Mouse (Mus musculus) forebrain, embryonic 12.5 days (tissue): Measurements from ENCODE around the gene Paip2b. TPM values are rescaled to one million over a fixed set of nuclear protein-coding genes. Genes with fewer than 3 reads are reported as not detected.
"Not testable (repeated sequence)": the region's sequence is repeated elsewhere in the genome, so short reads cannot be mapped to it uniquely, and the experiment has no call there.

ENCODE experiments used
- ATAC-seq: fragments of 200-750 bp; cut with Nextera tagmentation; 2 replicates; pipeline ENCODE4 v1.8.0; 2017; ENCODE audit warnings: moderate TSS enrichment; ENCODE audit not compliant: low FRiP score
- H3K27ac ChIP-seq: fragments of 300-500 bp; sonication (generic); 2 replicates; pipeline ENCODE4 v1.5.1; 2016; ENCODE audit warnings: mild to moderate bottlenecking
- H3K27me3 ChIP-seq: fragments of 300-500 bp; sonication (generic); 2 replicates; pipeline ENCODE4 v1.6.1; 2016; ENCODE audit warnings: mild to moderate bottlenecking
- H3K36me3 ChIP-seq: fragments of 300-500 bp; sonication (generic); replicated peaks from 2 replicates; pipeline ENCODE4 v1.6.1; 2016; ENCODE audit warnings: mild to moderate bottlenecking
- H3K4me1 ChIP-seq: fragments of 300-500 bp; sonication (generic); 2 replicates; pipeline ENCODE4 v1.6.1; 2016
- H3K4me2 ChIP-seq: fragments of 300-500 bp; sonication (generic); 2 replicates; pipeline ENCODE4 v1.6.1; 2016; ENCODE audit warnings: mild to moderate bottlenecking, moderate library complexity
- H3K4me3 ChIP-seq: fragments of 300-500 bp; sonication (generic); replicated peaks from 2 replicates; pipeline ENCODE4 v1.5.1; 2016; ENCODE audit warnings: mild to moderate bottlenecking
- H3K9ac ChIP-seq: fragments of 300-500 bp; sonication (generic); 2 replicates; pipeline ENCODE4 v1.6.1; 2016; ENCODE audit warnings: mild to moderate bottlenecking
- H3K9me3 ChIP-seq: fragments of 300-500 bp; sonication (generic); 2 replicates; pipeline ENCODE4 v1.6.1; 2016
- WGBS: fragments of 180-500 bp; shearing (Covaris S2); methylation state at CpG from one replicate; pipeline ENCODE4 v1.1.7; 2016; 5-methylcytosine and 5-hydroxymethylcytosine counted together
- polyA plus RNA-seq: library from polyadenylated mRNA; unstranded; fragments of >200 nt; fragmentation: Nextera tagmentation; extraction: Ambion mirVana; gene quantifications from 2 replicates; pipeline ENCODE4 v1.2.1, GENCODE M21; 2016

Paip2b gene
- polyA plus RNA-seq, 1 experiment from 2014 or later, result 25.0 TPM

GRCm38 (mm10) chr6:83838046-83838445, 6.5 kb upstream of the Paip2b start:
- WGBS, result 87% methylated on average over 2 of the region's 2 CpGs
- no peak overlapping the region for H3K4me2 ChIP-seq
- H3K27ac ChIP-seq, result no peak overlapping the region
- H3K4me3 ChIP-seq, result no peak overlapping the region
- no peaks in the 10 kb centered on the region for H3K9me3 ChIP-seq
- H3K27me3 ChIP-seq, result no peaks in the 10 kb centered on the region
- no peak overlapping the region for H3K9ac ChIP-seq
- H3K36me3 ChIP-seq, result no peaks in the 10 kb centered on the region
- H3K4me1 ChIP-seq, result no peaks in the 10 kb centered on the region
- ATAC-seq, result no peak

DNA sequence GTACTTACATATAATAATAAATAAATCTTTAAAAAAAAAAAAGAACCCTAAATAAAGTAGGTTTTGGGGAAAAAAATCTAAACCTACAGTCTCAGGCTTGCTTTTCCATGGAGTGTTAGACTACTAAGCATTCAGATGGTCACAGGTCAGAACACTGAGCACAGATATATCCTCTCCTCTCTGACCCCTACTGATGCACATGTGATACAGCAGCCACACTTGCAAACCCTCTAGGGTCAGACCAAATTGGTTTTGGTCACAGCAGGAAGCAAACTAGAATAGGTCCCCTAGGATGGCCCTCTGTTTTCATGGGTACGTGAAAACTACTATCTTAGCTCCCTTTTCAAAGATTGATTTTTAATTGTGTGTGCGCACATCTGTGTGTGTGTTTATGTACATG, 5.3 kb upstream of the Paip2b start:
- Histone ChIP-seq H3K4me2 (no peak overlapping the region), H3K4me3 (no peak overlapping the region), H3K9ac (no peak overlapping the region), H3K27me3 (no peaks in the 10 kb centered on the region), H3K4me1 (peaks cover 5% of the 10 kb centered on the region; the same call in 1 of the 2 replicates), H3K27ac (no peak overlapping the region), H3K9me3 (no peaks in the 10 kb centered on the region), H3K36me3 (no peaks in the 10 kb centered on the region)
- no peak for ATAC-seq
- WGBS, result 91% methylated on average over 2 of the region's 2 CpGs

DNA sequence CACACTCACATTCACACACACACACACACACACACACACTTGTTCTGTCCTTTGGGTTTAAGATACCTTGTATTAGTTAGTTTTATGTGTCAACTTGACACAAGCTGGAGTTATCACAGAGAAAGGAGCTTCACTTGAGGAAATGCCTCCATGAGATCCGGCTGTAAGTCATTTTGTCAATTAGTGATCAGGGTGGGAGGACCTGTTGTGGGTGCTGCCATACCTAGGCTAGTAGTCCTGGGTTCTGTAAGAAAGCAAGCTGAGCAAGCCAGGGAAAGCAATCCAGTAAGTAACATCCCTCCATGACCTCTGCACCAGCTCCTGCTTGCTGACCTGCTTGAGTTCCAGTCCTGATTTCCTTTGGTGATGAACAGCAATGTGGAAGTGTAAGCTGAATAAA, 852 bp upstream of the Paip2b start:
- Histone ChIP-seq H3K4me1 (peaks cover 20% of the 10 kb centered on the region), H3K4me2 (peak overlapping the region; percentile 51), H3K27ac (peak overlapping the region; percentile 59), H3K4me3 (peak overlapping the region; percentile 25; the same call in 1 of the 2 replicates)
- H3K9ac ChIP-seq, H3K9me3 ChIP-seq, H3K36me3 ChIP-seq, ATAC-seq, H3K27me3 ChIP-seq: not testable (repeated sequence)
- WGBS, result 61% methylated on average over 1 of the region's 1 CpGs

GRCm38 (mm10) chr6:83830941-83831605, 468 bp downstream of the Paip2b start:
- Histone ChIP-seq H3K27ac (peak overlapping the region; percentile 87), H3K4me3 (peak overlapping the region; percentile 74), H3K27me3 (no peaks in the 10 kb centered on the region), H3K4me1 (peaks cover 20% of the 10 kb centered on the region), H3K9ac (peak overlapping the region; percentile 82), H3K36me3 (peaks cover 6% of the 10 kb centered on the region; the same call in 1 of the 2 replicates), H3K9me3 (no peaks in the 10 kb centered on the region), H3K4me2 (peak overlapping the region; percentile 69)
- no peak for ATAC-seq
- 2% methylated on average over 35 of the region's 35 CpGs for WGBS

DNA sequence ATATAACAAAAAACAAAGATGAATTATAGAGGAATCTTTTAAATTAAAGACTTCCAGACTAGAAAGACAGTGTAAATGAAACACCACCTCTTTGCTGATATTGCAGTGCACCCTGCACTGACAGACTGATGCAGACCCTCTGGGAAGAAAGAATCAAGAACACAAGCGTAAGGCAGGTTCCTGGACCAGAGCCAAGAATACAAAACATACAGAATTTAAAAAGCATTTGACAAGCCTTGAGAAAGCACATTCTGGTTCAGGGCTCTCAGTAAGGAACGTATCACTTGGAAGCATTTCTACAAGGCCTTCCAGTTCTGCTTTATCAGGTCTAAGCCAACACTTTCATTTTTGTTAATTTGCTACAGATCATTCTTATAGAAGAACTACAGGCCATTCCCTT, 9.7 kb downstream of the Paip2b start:
- H3K27ac ChIP-seq, result no peak overlapping the region
- peaks cover 9% of the 10 kb centered on the region; the same call in 1 of the 2 replicates for H3K36me3 ChIP-seq
- H3K9me3 ChIP-seq, result peaks cover 4% of the 10 kb centered on the region; the same call in 1 of the 2 replicates
- no peak overlapping the region for H3K4me2 ChIP-seq
- H3K9ac ChIP-seq, result no peak overlapping the region
- H3K4me3 ChIP-seq, result no peak overlapping the region
- no peaks in the 10 kb centered on the region for H3K27me3 ChIP-seq
- ATAC-seq, result no peak
- WGBS, result 55% methylated on average over 2 of the region's 2 CpGs
- H3K4me1 ChIP-seq, result peaks cover 16% of the 10 kb centered on the region

- Histone ChIP-seq H3K4me1 (peaks cover 16% of the 10 kb centered on the region), H3K4me3 (no peak overlapping the region), H3K4me2 (no peak overlapping the region), H3K36me3 (peaks cover 13% of the 10 kb centered on the region; the same call in 1 of the 2 replicates), H3K27me3 (no peaks in the 10 kb centered on the region), H3K9ac (no peak overlapping the region), H3K27ac (no peak overlapping the region), H3K9me3 (peaks cover 6% of the 10 kb centered on the region; the same call in 1 of the 2 replicates)
- ATAC-seq, result no peak
- WGBS, result 87% methylated on average over 2 of the region's 2 CpGs
Measured at GRCm38 (mm10) chr6:83820727-83821515, 10.6 kb downstream of the Paip2b start.

DNA sequence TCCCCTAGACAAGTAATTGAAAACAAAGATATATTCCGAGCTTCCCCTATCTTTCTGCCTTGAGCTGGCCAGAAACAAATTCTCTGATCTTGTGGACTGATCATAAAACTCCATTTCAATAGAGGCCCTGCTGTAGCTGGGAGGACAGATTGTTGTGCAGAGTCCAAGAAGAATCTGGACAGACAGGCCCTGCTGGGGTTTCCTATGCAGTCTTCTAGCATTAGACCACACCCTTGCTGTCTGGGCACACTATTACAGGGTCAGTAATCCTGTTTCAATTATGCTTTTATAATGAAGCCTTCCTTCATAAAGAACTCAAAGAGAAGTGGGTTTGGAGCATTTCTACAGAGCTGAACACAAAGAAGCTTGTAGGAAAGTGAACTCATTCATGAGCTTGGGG, 12.5 kb downstream of the Paip2b start:
- no peak overlapping the region for H3K4me2 ChIP-seq
- peaks cover 9% of the 10 kb centered on the region; the same call in 1 of the 2 replicates for H3K9me3 ChIP-seq
- no peak overlapping the region for H3K4me3 ChIP-seq
- H3K9ac ChIP-seq, result 0 out of 2 replicates have a peak overlapping the region, but pooled peaks have one; percentile 0
- peaks cover 16% of the 10 kb centered on the region for H3K4me1 ChIP-seq
- no peak for ATAC-seq
- H3K27me3 ChIP-seq, result no peaks in the 10 kb centered on the region
- WGBS, result 51% methylated on average over 1 of the region's 1 CpGs
- H3K36me3 ChIP-seq, result peaks cover 27% of the 10 kb centered on the region
- H3K27ac ChIP-seq, result peak overlapping the region; percentile 47; the same call in 1 of the 2 replicates

- Histone ChIP-seq H3K4me2 (no peak overlapping the region), H3K9me3 (peaks cover 9% of the 10 kb centered on the region; the same call in 1 of the 2 replicates), H3K27me3 (no peaks in the 10 kb centered on the region), H3K4me1 (peaks cover 12% of the 10 kb centered on the region), H3K27ac (no peak overlapping the region), H3K9ac (no peak overlapping the region), H3K4me3 (no peak overlapping the region), H3K36me3 (peaks cover 47% of the 10 kb centered on the region)
- no peak for ATAC-seq
- 92% methylated on average over 3 of the region's 3 CpGs for WGBS
Measured at GRCm38 (mm10) chr6:83815801-83816200, 15.7 kb downstream of the Paip2b start.

- no peak overlapping the region for H3K9ac ChIP-seq
- 88% methylated on average over 3 of the region's 3 CpGs for WGBS
- H3K4me2 ChIP-seq, result no peak overlapping the region
- no peak for ATAC-seq
- H3K4me3 ChIP-seq, result no peak overlapping the region
- H3K27ac ChIP-seq, result no peak overlapping the region
- no peaks in the 10 kb centered on the region for H3K9me3 ChIP-seq
- no peaks in the 10 kb centered on the region for H3K4me1 ChIP-seq
- H3K36me3 ChIP-seq, result peaks cover 49% of the 10 kb centered on the region
- H3K27me3 ChIP-seq, result no peaks in the 10 kb centered on the region
Measured at GRCm38 (mm10) chr6:83802846-83803245, 28.7 kb downstream of the Paip2b start.

DNA sequence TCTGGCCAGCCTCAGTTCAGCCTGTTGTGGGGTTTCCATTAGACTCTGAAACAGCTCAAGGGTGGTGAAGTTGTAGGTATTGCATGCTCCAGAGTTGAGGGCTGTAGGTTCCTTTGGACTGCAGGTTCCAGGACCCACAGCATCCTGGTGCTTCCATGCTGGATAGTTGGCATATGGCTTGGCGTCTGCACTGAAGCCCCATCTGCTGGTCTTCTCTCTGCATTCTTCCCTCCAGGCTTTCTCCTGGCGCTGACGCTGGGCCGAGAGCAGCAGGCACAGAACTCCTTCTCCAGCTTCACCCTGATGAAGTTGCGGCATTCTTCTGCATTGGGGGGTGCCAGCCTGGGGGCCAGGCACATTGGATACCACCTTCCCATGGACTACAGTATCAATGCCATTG, 29.5 kb downstream of the Paip2b start:
- Histone ChIP-seq H3K27ac (no peak overlapping the region), H3K9me3 (no peaks in the 10 kb centered on the region), H3K27me3 (no peaks in the 10 kb centered on the region), H3K36me3 (peaks cover 44% of the 10 kb centered on the region), H3K4me2 (no peak overlapping the region), H3K9ac (no peak overlapping the region), H3K4me1 (no peaks in the 10 kb centered on the region), H3K4me3 (no peak overlapping the region)
- 85% methylated on average over 5 of the region's 5 CpGs for WGBS
- no peak for ATAC-seq

DNA sequence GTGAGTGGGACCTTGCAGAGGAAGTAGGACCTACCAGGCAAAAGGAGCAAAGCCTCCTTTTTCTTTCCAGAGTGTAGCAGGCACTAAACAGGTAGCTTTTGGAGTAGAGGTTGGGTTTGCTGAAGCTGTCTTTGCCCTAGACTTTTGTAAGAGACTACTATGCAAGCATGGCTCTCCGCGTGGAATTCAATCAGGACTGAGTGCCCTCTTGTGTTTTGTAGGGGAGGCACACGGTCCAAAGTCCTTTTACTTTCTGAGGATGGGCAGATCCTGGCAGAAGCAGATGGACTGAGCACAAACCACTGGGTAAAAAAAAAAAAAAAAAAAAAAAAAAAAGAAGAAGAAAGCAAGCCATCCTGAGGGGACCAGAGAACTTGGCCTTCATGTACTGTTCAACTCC, 34.9 kb downstream of the Paip2b start:
- H3K9me3 ChIP-seq, result no peaks in the 10 kb centered on the region
- H3K4me2 ChIP-seq, result no peak overlapping the region
- no peak overlapping the region for H3K9ac ChIP-seq
- no peak for ATAC-seq
- no peak overlapping the region for H3K4me3 ChIP-seq
- WGBS, result 61% methylated on average over 3 of the region's 3 CpGs
- peaks cover 19% of the 10 kb centered on the region for H3K36me3 ChIP-seq
- H3K4me1 ChIP-seq, result peaks cover 10% of the 10 kb centered on the region
- H3K27me3 ChIP-seq, result peaks cover 4% of the 10 kb centered on the region; the same call in 1 of the 2 replicates
- no peak overlapping the region for H3K27ac ChIP-seq

- no peak for ATAC-seq
- Histone ChIP-seq H3K4me3 (peak overlapping the region; percentile 73), H3K4me2 (peak overlapping the region; percentile 81), H3K27me3 (peaks cover 4% of the 10 kb centered on the region; the same call in 1 of the 2 replicates), H3K9me3 (no peaks in the 10 kb centered on the region), H3K27ac (peak overlapping the region; percentile 97), H3K4me1 (peaks cover 10% of the 10 kb centered on the region), H3K36me3 (peaks cover 7% of the 10 kb centered on the region), H3K9ac (peak overlapping the region; percentile 79)
- WGBS, result 17% methylated on average over 13 of the region's 13 CpGs
Measured at GRCm38 (mm10) chr6:83795492-83795900, 36.0 kb downstream of the Paip2b start.
